In the genomic region with DNA sequence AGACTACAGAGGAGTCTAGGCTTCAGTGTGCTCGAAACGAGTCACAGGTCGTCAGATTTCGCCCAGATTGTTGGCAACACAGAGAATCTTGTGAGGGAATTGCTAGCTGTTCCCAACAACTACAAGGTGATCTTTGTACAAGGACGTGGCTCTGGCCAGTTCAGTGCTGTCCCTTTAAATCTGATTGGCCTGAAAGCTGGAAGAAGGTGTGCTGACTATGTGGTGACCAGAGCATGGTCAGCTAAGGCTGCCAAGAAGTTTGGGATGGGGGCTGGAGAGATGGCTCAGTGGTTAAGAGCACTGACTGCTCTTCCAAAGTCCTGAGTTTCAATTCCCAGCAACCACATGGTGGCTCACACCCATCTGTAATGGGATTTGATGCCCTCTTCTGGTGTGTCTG, we compare ENCODE assay signal across 28 mouse cellular contexts. TPM values are rescaled to one million over a fixed set of nuclear protein-coding genes. Genes with fewer than 3 reads are reported as not detected.
"Had no signal": no experiment of that assay in that cellular context is flagged by ENCODE, and none has a peak within 500 bp of the region (broad histone marks: within the 10 kb centered on the region; RNA-seq: fewer than 3 reads in every experiment).

No protein-coding gene starts in this region.

- H3K4me1 ChIP-seq: embryonic facial prominence, embryonic 10.5 days; embryonic facial prominence, embryonic 12.5 days; embryonic facial prominence, embryonic 13.5 days; embryonic facial prominence, embryonic 15.5 days; forebrain, embryonic 10.5 days; forebrain, embryonic 12.5 days; forebrain, embryonic 13.5 days; forebrain, embryonic 15.5 days had no signal

- H3K36me3 ChIP-seq: embryonic facial prominence, embryonic 10.5 days; embryonic facial prominence, embryonic 12.5 days; embryonic facial prominence, embryonic 13.5 days; embryonic facial prominence, embryonic 15.5 days; forebrain, embryonic 10.5 days; forebrain, embryonic 12.5 days; forebrain, embryonic 15.5 days had no signal

- H3K4me2 ChIP-seq: embryonic facial prominence, embryonic 12.5 days; embryonic facial prominence, embryonic 13.5 days; embryonic facial prominence, embryonic 15.5 days; forebrain, embryonic 12.5 days; forebrain, embryonic 13.5 days; forebrain, embryonic 15.5 days had no signal

- DNase-seq: cerebellum, adult 18-20 months; cerebellum, adult 2 months; cerebellum, adult 8-10 months; cerebellum, adult 9-10 months; cerebellum, adult 9-11 months; cerebellum, postnatal 10 days; cerebellum, postnatal 14 days; cerebellum, postnatal 25 days; cerebellum, postnatal 36 days; embryo, embryonic 11 days; forebrain, postnatal 0 days; gastrocnemius, adult 2 months; gastrocnemius, postnatal 10 days; gastrocnemius, postnatal 14 days; gastrocnemius, postnatal 25 days; gastrocnemius, postnatal 36 days; heart, adult 11 months had no signal

- H3K27ac ChIP-seq: embryonic facial prominence, embryonic 10.5 days; embryonic facial prominence, embryonic 12.5 days; embryonic facial prominence, embryonic 13.5 days; embryonic facial prominence, embryonic 15.5 days; forebrain, embryonic 10.5 days; forebrain, embryonic 12.5 days; forebrain, embryonic 13.5 days; forebrain, embryonic 15.5 days; gastrocnemius, adult 2 months had no signal

- ATAC-seq: forebrain, embryonic 13.5 days; forebrain, embryonic 14.5 days; forebrain, embryonic 15.5 days; forebrain, embryonic 16.5 days; forebrain, postnatal 0 days had no signal

- H3K4me3 ChIP-seq: embryonic facial prominence, embryonic 10.5 days; embryonic facial prominence, embryonic 12.5 days; embryonic facial prominence, embryonic 13.5 days; embryonic facial prominence, embryonic 15.5 days; erythroblast, embryonic 14.5 days; forebrain, embryonic 10.5 days; forebrain, embryonic 12.5 days; forebrain, embryonic 13.5 days; forebrain, embryonic 15.5 days; gastrocnemius, adult 2 months had no signal

- H3K27me3 ChIP-seq: embryonic facial prominence, embryonic 12.5 days; embryonic facial prominence, embryonic 13.5 days; embryonic facial prominence, embryonic 15.5 days; forebrain, embryonic 12.5 days; forebrain, embryonic 15.5 days had no signal

- H3K9me3 ChIP-seq: embryonic facial prominence, embryonic 10.5 days; embryonic facial prominence, embryonic 12.5 days; embryonic facial prominence, embryonic 13.5 days; embryonic facial prominence, embryonic 15.5 days; forebrain, embryonic 10.5 days; forebrain, embryonic 12.5 days; forebrain, embryonic 13.5 days; forebrain, embryonic 15.5 days had no signal

- H3K9ac ChIP-seq: embryonic facial prominence, embryonic 12.5 days; embryonic facial prominence, embryonic 13.5 days; embryonic facial prominence, embryonic 15.5 days; forebrain, embryonic 12.5 days; forebrain, embryonic 13.5 days; forebrain, embryonic 15.5 days; forebrain, postnatal 0 days had no signal

RNA-seq across cellular contexts. Expression of gene Shmt1, which starts 4.9 kb away (rescaled TPM):
- polyA plus RNA-seq: erythroblast, embryonic 14.5 days had no signal
